Mouse (Mus musculus): ENCODE measurements at regions not wholly inside any gene's neighbourhood (a gene's known extent, or its start where the extent isn't known, plus 50 kb on each side); places are given as distances from the start of the nearest gene placed in this dataset.
"Not testable (repeated sequence)": the region's sequence is repeated elsewhere in the genome, so short reads cannot be mapped to it uniquely, and the experiment has no call there.

DNA sequence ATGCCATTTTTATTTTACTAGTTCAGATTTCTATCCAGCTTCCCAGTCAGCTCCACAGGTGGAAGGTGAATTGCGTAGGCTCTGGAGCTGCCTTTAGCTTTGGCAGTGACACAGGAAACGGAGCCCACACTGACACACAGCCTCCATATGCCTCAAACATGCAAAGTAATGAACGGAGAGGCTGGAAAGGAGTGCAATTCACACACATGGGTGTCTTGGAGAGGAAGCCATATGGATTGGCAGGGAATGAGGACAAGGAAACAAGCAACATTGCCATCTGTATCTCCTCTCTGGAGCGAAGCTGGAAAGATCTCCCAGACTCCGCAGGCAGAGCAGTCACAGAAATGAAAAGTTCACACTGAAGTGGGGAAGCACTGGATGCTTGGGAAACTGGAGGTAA, 201.6 kb upstream of the 4930452B06Rik start:
- DNase-seq (ENCODE audit: low spot score in 2 of 2), result peak; percentile 69 to 76

DNA sequence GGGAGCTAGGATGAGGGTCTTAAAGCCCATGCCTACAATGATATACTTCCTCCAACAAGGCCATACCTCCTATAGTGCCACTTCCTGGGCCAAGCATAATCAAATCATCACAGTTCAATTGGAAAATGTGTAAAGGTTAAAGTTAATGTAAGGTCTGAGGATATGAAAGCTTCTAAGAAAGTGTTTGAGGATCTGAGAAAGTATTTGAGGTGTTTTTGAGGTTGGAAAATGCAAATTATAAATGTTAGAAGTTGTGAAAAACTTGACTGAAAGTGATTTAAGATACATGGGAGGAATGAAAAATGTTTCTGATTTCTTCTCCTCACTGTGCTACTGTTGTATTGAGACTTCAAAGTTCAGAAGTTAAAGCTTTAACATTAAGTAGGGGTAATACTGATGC, 185.5 kb upstream of the 4930452B06Rik start:
- DNase-seq (ENCODE audit: low spot score in 2 of 2), result no peak

DNA sequence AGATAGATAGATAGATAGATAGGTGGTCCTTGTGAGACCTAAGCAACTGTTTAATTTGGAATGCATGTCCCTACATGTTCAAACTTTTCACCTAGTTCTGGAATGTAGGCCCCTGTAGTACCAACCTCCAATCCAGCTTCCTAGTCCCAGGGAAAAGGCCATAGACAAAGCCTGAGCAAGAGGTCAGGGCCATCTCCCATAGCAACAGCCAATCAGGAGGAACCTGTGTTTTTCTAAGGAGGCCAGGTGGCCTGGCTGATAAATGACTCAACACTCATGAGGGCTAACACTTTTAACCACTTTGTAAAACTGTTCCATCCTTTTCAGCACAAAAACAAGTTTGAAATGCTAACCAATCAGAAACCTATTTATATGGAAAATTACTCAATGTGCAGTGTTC, 184.2 kb upstream of the 4930452B06Rik start:
- DNase-seq (ENCODE audit: low spot score in 2 of 2), result no peak

DNA sequence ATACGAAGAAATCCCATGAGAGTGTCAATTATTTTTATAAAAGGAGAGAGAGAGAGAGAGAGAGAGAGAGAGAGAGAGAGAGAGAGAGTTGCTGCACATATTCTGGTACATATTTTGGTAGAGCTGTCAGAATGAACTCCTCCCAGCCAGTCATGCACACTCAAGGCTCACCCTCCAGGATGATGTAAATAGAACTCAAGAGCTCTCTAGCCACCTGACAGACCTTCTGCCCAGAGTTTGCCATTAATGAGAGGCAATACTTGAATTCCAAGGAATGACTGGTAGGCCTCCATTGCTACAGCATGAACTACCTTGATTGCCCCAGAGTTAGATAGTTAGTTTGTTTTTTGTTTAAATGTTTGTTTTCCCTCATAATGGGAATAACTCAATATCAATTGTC, 167.5 kb upstream of the 4930452B06Rik start:
- no peak for DNase-seq (ENCODE audit: low spot score in 2 of 2)

DNA sequence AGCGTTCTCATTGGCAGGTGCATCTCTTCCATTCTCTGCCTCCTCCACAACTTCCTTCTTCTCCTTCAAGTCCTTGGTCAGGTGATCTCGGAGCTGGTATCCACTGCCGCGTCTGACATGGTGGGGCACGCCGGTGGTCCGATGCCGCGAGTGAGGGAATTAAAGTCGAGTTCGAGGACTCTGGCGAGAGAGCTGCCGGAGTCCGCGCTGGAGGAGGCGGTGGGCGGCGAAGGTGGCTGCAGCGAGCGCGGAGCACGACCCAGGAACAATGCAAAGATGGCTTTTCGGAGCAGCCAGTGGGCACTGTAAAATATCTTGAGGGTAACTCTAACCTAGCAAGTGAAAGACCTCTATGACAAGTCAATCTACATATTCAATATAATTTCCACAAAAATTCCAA, 134.2 kb upstream of the 4930452B06Rik start:
- DNase-seq (ENCODE audit: low spot score in 2 of 2), result not testable (repeated sequence)

DNA sequence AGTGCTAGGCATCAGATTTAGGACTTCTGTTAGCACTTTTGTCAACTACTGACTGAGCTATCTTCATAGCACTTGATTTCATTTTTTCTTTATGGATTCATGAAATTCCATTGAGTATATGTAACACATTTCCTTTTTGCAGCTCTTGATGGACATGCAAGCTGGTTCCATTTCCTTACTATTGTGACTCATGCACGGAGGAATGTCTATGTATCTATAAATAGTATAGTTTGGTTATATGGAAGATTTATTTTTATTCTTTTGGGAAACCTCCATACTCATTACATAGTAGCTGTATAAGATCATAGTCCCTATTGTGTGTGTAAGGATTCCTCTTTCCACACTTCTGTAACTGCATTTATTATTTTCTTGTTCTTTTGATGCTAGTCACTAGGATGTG, 123.3 kb upstream of the 4930452B06Rik start:
- DNase-seq (ENCODE audit: low spot score in 2 of 2), result no peak

DNA sequence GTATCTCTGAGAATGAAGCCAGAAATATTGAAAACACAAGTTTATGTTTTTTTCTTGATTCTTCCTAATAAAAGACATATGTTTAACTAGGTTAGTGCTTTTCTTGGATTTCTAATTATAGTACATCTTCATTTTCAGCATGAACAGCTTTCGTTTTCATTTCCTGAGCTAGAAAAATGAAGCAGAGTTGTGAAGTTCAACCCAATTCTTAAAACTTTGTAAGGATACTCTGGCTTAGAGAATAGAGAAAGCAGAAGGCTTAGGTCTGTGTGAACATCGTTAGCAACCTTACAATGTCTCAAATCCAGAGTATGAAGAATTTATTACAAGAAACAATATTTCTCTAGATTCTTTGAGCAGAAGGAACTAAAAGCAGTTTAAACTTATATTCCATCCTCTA, 94.5 kb upstream of the 4930452B06Rik start:
- DNase-seq (ENCODE audit: low spot score in 2 of 2), result no peak

DNA sequence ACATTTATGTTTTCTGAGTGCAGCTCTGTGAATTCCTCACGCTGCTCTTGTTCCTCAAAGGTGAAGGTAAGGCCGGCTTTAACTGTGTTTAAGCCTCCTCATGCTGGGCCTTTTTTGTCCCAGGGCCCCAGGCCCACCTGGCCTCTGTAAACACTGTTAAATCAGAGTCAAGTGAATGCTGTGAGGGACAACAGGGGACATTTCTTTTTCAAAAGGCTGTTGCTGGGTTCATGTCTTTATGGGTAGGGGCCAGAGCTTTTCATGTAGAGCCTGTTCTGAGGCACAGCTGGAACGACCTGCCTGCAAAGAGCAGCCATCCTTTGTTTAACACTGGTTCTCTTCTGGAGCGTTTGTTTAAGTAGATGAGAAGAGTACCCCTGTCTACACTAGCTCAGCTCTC, 70.8 kb upstream of the 4930452B06Rik start:
- DNase-seq (ENCODE audit: low spot score in 2 of 2), result no peak

DNA sequence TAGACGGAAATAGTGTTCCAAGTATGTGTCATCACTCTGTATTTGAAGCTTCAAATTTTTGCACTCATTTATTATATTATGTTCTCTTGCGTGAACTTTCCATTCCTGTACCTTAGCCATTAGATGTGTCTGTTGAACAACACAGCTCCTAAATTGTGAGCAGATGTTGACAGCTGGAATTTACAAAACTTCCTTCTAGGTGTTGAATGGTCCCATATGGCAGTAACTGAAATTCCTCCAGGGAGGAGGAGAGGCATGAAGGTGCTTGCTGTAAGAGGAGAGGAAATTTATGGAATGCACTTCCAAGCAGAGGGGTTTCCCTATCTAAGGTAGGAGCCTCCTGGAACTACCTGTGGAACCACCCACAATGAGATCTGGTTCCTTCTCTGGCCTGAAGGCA, 67.2 kb upstream of the 4930452B06Rik start:
- DNase-seq (ENCODE audit: low spot score in 2 of 2), result no peak

DNA sequence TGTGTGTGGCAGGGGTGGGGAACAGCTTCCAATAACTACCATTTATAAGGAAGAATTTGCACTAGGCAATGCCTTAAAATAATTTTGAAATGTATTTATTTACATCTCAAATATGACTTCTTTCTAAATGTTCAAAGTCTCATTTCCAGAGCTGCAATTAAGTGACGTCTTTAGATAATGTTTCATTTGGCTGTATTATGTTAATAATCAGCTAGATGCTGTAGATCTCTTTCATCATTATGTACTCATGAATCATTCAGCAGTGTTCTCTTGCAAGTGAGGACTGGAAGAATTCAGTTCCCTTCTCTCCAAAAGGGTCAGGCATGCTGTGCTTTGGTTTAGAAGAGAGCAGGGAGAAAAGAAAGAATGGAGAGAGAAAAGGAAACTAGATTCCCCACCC, 61.3 kb upstream of the 4930452B06Rik start:
- DNase-seq (ENCODE audit: low spot score in 2 of 2), result no peak

Data from right cerebral cortex, postnatal 36 days (tissue).